Mouse (Mus musculus) thymus, adult 2 months (tissue): ENCODE results near the gene Ttc27. TPM values are rescaled to one million over a fixed set of nuclear protein-coding genes. Genes with fewer than 3 reads are reported as not detected.

Experiments used
- DNase-seq: peaks from one replicate; pipeline ENCODE4 v3.0.0; 2021
- H3K27ac ChIP-seq: fragments of 200-500 bp; 2 replicates; pipeline ENCODE4 v1.5.1; 2012; ENCODE audit warnings: low read length, control low read depth; ENCODE audit not compliant: control insufficient read depth, insufficient read depth
- H3K27me3 ChIP-seq: fragments of 200-500 bp; 2 replicates; pipeline ENCODE4 v1.6.1; 2012; ENCODE audit warnings: mild to moderate bottlenecking, low read length, moderate library complexity, mixed read lengths; ENCODE audit not compliant: control insufficient read depth, insufficient read depth
- H3K36me3 ChIP-seq: fragments of 200-500 bp; 2 replicates; pipeline ENCODE4 v1.6.1; 2012; ENCODE audit warnings: mild to moderate bottlenecking, low read length, moderate library complexity; ENCODE audit not compliant: control insufficient read depth, insufficient read depth
- H3K4me1 ChIP-seq: fragments of 200-500 bp; replicated peaks from 2 replicates; pipeline ENCODE4 v1.6.1; 2012; ENCODE audit warnings: low read length; ENCODE audit not compliant: control insufficient read depth, insufficient read depth
- H3K4me3 ChIP-seq: fragments of 200-500 bp; 2 replicates; pipeline ENCODE4 v1.5.1; 2012; ENCODE audit warnings: mild to moderate bottlenecking, low read length, control low read depth, moderate library complexity; ENCODE audit not compliant: control insufficient read depth, insufficient read depth
- CTCF ChIP-seq: fragments of 200-500 bp; IDR thresholded peaks from 2 replicates; pipeline ENCODE4 v1.5.1; 2012; ENCODE audit warnings: mild to moderate bottlenecking, control low read depth, low read length, moderate library complexity, borderline replicate concordance; ENCODE audit not compliant: control insufficient read depth, poor library complexity, insufficient read depth; ENCODE audit errors: extremely low read depth
- POLR2A ChIP-seq: fragments of 200-500 bp; IDR thresholded peaks from 2 replicates; pipeline ENCODE4 v1.6.1; 2012; ENCODE audit warnings: mild to moderate bottlenecking, low read length, control low read depth, moderate library complexity; ENCODE audit not compliant: control insufficient read depth, poor library complexity, insufficient read depth; ENCODE audit errors: extremely low read depth
- WGBS: fragments of 180-500 bp; shearing (Covaris S2); methylation state at CpG from one replicate; pipeline ENCODE4 v1.1.7; 2018; 5-methylcytosine and 5-hydroxymethylcytosine counted together
- polyA plus RNA-seq: library from polyadenylated mRNA; depleted of rRNA; stranded (reverse); fragments of >200 nt; gene quantifications from 2 replicates; pipeline ENCODE4 v1.2.3, GENCODE M21; 2012

Ttc27 gene
- polyA plus RNA-seq, 1 experiment = 6.1 TPM

- Histone ChIP-seq H3K27ac (no peak overlapping the region), H3K4me3 (no peak overlapping the region), H3K4me1 (no peaks in the 10 kb centered on the region; the same call in 1 of the 2 replicates), H3K27me3 (no peaks in the 10 kb centered on the region), H3K36me3 (no peaks in the 10 kb centered on the region)
- no peak for DNase-seq
- 96% methylated on average over 4 of the region's 4 CpGs for whole genome bisulfite sequencing
- TF ChIP-seq CTCF (no peak), POLR2A (no peak)
Measured at GRCm38 (mm10) chr17:74772364-74772763, 54.8 kb downstream of the Ttc27 start.

- 95% methylated on average over 5 of the region's 5 CpGs for WGBS
- no peaks in the 10 kb centered on the region for H3K27me3 ChIP-seq
- TF ChIP-seq POLR2A (no peak), CTCF (no peak)
- H3K36me3 ChIP-seq = no peaks in the 10 kb centered on the region
- no peak overlapping the region for H3K4me3 ChIP-seq
- no peak for DNase-seq
- no peak overlapping the region for H3K27ac ChIP-seq
- H3K4me1 ChIP-seq = no peaks in the 10 kb centered on the region; the same call in 1 of the 2 replicates
Measured at GRCm38 (mm10) chr17:74773556-74773955, 56.0 kb downstream of the Ttc27 start.

- Histone ChIP-seq H3K4me3 (no peak overlapping the region), H3K27me3 (no peaks in the 10 kb centered on the region), H3K4me1 (no peaks in the 10 kb centered on the region), H3K27ac (no peak overlapping the region), H3K36me3 (no peaks in the 10 kb centered on the region)
- WGBS = 97% methylated on average over 4 of the region's 4 CpGs
- DNase-seq = no peak
- no peak for TF ChIP-seq POLR2A
- TF ChIP-seq CTCF = no peak
Measured at GRCm38 (mm10) chr17:74780133-74780532, 62.6 kb downstream of the Ttc27 start.

GRCm38 (mm10) chr17:74780627-74781026, 63.1 kb downstream of the Ttc27 start:
- Histone ChIP-seq H3K27me3 (no peaks in the 10 kb centered on the region), H3K4me1 (no peaks in the 10 kb centered on the region), H3K27ac (no peak overlapping the region), H3K4me3 (no peak overlapping the region), H3K36me3 (no peaks in the 10 kb centered on the region)
- DNase-seq = no peak
- TF ChIP-seq POLR2A (no peak), CTCF (no peak)
- WGBS = 91% methylated on average over 9 of the region's 9 CpGs

GRCm38 (mm10) chr17:74781911-74782310, 64.4 kb downstream of the Ttc27 start:
- H3K4me3 ChIP-seq = no peak overlapping the region
- H3K27me3 ChIP-seq = no peaks in the 10 kb centered on the region
- no peak for TF ChIP-seq CTCF
- no peak for TF ChIP-seq POLR2A
- H3K4me1 ChIP-seq = no peaks in the 10 kb centered on the region
- no peaks in the 10 kb centered on the region for H3K36me3 ChIP-seq
- H3K27ac ChIP-seq = no peak overlapping the region
- DNase-seq = no peak

- Histone ChIP-seq H3K4me1 (no peaks in the 10 kb centered on the region), H3K36me3 (no peaks in the 10 kb centered on the region), H3K27me3 (no peaks in the 10 kb centered on the region), H3K4me3 (no peak overlapping the region), H3K27ac (no peak overlapping the region)
- TF ChIP-seq POLR2A (no peak), CTCF (no peak)
- WGBS = 96% methylated on average over 5 of the region's 5 CpGs
- no peak for DNase-seq
Measured at GRCm38 (mm10) chr17:74785586-74785985, 68.1 kb downstream of the Ttc27 start.

GRCm38 (mm10) chr17:74786198-74786734, 68.7 kb downstream of the Ttc27 start:
- no peaks in the 10 kb centered on the region for H3K4me1 ChIP-seq
- DNase-seq = no peak
- 97% methylated on average over 10 of the region's 10 CpGs for WGBS
- no peak overlapping the region for H3K4me3 ChIP-seq
- TF ChIP-seq POLR2A (no peak), CTCF (no peak)
- H3K27me3 ChIP-seq = no peaks in the 10 kb centered on the region
- H3K27ac ChIP-seq = no peak overlapping the region
- no peaks in the 10 kb centered on the region for H3K36me3 ChIP-seq
